Mouse (Mus musculus) 3134 (cell line): Measurements from ENCODE around the gene Prss42.

Experiments used
- DNase-seq: peaks from one replicate; pipeline ENCODE4 v3.0.0-alpha.2; 2011; ENCODE audit warnings: low spot score; ENCODE audit not compliant: insufficient read length; ENCODE audit errors: extremely low read depth

Prss42 gene

GRCm38 (mm10) chr9:110797866-110798265 is at the start of gene Prss42:
TSS of gene Prss42 (plus strand) at chr9:110798166.
- DNase-seq = no peak

DNA sequence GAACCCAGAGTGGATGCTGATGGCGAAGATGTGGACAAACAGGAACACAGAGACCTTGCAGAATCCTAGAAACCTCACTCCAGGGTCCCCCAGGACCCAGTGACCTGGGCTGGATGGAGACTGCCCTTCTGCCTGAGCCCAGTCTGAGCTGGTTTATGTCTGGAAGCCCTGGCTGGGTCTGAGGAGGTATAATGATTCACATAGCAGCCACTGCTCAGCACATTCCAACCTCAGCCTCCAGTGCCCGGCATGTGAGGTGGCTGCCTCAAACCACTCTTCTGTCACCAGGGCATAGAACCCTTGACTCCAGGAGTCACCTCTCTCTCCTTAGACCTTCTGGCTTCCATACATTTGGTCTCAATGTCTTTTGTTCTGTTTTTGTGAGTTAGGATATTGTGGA is 49.5 kb upstream of the Prss42 start:
- no peak for DNase-seq

DNA sequence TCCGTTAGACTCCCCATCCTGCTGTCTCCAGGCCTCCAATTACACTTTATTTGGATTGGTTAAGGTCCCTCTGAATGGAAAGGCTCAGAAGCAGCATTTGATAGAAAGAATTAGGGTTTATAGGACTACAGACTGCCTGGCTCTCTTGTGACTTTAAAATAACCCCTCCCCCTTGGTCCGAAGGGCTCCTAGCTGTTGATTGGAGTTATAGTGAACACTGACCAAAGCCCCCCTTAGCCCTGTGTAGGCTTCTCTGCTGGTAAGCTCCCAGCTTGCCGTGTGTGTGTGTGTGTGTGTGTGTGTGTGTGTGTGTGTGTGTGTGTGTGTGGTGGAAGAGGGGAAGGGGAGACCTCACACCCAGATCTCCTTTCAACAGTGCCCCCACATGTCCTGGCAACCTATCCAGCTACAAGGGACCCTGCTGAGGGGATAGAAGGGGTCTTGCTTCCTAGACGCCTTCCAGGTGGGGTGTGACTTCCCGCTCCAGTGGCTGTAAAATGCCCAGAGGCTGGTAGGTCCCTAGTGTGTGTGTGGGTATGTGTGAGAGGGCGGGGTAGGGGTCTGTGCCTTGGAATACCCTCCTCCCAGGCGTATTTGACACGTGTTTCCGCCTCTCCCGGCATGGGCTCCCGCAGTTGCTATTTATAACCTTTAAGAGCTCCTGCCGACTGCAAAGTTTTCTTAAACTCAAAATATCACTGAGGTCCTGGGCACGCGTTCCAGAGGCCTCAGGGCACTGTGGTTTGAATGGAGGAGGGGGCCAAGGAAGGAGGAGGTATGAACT is 47.4 kb upstream of the Prss42 start:
- no peak for DNase-seq

GRCm38 (mm10) chr9:110751412-110751811 is 46.6 kb upstream of the Prss42 start:
- DNase-seq = no peak

GRCm38 (mm10) chr9:110752917-110753435 is 45.0 kb upstream of the Prss42 start:
- DNase-seq = no peak

- no peak for DNase-seq
Measured at GRCm38 (mm10) chr9:110753773-110754172, 44.2 kb upstream of the Prss42 start.

- no peak for DNase-seq
Measured at GRCm38 (mm10) chr9:110757816-110758215, 40.1 kb upstream of the Prss42 start.

DNA sequence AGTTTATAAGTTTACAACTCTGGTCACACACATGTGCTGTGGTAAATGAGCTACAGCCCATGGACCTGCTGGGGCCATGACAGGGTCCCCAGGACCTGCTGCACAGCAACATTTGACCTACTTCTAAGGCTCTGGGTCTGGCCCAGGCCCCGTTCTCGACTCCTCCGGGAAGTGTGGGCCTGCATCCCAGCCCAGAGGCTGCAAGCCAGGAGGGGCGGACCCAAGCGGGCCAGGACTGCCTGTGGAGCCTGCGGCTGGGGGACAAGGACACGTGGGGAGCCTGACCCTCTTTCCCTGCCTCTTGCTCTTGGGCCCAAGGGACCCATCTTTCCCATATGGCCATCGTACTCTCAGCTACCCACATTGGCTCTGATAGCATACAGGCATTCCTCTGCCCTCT is 39.4 kb upstream of the Prss42 start:
- DNase-seq = peak; percentile 34

DNA sequence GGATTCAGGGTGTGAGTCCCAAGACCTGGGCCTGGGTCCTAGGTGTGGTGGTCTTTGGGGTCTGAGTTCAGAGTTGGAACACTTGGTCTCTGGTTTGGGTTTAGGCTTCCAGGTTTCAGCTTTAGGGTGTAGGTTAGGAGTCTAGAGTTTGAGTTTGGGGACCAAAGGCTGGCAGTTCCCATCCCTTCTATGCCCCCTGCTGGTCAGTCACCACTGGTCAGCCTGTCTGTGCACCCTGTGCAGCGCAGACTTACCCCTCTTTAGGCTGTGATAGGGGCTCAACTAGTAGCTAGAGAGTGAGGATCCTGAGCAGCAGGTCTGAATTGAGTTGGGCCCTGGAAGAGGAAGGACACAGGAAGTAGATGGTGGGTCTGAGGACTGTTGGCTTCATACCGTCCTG is 38.7 kb upstream of the Prss42 start:
- no peak for DNase-seq

DNA sequence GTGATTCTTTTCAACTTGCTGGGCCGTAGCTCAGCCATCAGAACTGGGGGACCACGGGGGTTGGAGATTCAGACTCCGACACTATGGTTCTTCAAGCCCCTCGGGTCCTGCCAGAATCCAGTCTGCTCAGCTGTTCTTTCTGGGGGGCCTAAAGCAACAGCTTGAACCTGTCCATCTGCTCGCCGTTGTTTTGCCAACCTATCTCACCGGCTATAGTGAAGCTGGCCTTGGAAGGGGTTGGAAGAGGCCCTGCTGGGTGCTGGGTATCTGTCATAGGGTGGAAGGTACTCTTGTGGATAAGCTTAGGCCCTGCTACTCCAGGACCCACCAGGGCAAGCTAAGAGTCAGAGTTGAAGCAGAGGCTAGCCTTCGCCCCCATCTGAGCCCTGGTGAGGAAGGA is 37.1 kb upstream of the Prss42 start:
- no peak for DNase-seq

GRCm38 (mm10) chr9:110762763-110763162 is 35.2 kb upstream of the Prss42 start:
- DNase-seq = no peak

DNA sequence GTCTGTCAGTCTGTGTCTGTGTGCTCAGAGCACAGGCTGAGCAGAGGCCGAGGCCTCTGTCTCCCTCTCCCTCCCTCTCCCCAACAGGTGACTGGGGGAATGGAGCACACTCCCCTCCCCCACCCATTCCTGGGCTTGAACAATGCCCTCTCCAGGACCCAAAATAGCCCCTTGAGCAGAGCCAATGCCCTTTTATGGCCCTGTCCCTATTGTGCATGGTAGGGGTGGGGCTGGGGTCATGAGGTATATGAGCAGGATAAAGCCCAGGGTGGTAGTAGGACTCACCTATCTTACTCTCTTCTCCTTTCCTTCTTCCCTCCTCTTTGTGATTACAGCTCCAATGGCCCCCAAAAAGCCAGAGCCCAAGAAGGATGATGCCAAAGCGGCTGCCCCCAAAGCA is 34.6 kb upstream of the Prss42 start:
- no peak for DNase-seq

DNA sequence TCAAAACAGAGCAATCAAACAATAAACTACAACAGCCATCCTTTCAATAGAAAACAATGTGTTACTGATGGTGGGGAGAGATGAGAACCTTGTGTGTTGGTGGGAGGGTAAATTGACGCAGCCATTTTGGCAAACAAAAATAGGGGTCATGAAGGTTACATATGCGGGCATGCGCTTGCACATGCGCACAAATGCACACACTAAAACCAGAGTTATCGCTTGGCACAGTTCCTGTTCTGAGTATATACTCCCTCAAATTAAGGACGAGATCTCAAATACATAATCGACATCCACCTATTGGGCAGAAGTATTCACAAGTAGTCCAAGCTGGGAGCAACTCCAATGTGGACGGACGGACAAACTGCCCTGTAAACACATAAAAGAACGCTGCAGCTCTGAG is 25.6 kb upstream of the Prss42 start:
- DNase-seq = no peak

GRCm38 (mm10) chr9:110774403-110775268 is 23.3 kb upstream of the Prss42 start:
- no peak for DNase-seq

DNA sequence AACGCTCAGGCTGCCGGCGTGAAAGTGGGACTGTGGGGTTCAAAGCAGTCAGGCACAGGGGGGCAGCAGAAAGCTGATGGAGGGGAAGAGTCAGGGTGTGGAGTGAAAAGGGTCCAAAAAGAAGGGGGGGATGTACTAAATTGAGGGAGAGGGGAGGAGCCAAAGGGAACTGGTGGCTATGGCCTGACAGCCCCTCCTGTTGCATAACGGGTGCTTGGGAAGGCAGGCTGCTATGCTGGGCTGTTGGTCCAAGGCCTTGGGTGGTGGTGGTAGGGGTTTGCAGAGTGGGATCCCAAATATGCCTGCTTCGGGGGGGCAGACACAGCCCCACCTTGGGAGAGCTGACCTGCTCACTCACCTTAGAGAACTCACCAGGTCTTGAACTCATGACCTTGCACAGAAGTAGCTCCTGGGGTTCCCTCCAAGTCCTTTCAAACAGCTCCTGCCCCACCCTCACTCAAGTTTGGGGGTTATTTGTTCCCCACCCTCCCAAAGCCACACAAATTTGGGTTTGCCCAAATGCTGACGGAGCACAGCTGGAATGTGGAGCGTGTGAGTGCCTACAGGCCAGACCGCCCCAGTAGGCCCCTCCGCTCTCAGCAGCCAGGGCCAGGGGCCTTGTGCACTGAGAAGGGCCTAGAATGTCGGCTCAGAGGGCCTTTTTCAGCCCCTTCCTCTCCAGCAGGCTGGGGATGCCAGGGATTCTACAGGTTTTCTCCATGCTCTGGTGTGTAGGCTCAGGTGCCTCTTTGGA is 22.5 kb upstream of the Prss42 start:
- no peak for DNase-seq

GRCm38 (mm10) chr9:110778100-110778499 is 19.9 kb upstream of the Prss42 start:
- DNase-seq = no peak

GRCm38 (mm10) chr9:110778559-110778958 is 19.4 kb upstream of the Prss42 start:
- no peak for DNase-seq

DNA sequence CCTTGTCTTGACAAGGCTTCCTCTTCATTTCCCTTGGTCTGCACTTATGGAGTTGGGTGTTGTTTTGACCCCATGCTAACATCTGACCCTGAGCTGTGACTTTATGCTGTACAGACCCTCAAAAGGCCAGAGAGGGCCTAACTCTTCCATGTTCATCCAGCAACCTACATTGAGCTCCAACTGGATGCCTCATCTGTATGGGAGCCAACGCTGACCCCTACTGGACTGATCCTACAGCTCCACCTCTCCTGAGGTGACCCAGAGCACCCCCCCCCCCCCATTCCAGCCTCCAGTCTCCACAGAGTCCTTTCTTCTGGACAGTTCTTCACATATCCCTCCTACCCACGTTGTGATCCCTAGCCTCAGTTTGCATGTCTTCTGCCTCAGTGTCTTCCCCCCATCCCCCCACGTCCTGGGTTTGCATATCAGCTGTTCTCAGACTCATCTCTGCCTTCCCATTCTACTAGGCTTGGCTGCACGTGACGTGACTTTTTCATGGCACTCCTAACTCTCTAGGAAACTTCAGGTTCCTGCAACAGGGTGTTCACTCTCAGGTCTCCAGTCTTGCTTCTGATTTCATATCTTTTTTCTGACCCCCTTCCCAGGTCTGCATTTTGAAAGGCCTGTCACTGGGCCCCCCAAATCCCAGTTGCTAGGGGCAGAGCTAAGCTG is 18.6 kb upstream of the Prss42 start:
- DNase-seq = no peak

- peak; percentile 94 for DNase-seq
Measured at GRCm38 (mm10) chr9:110781256-110781721, 16.7 kb upstream of the Prss42 start.

GRCm38 (mm10) chr9:110781731-110782130 is 16.2 kb upstream of the Prss42 start:
- DNase-seq = peak; percentile 89
